Mouse (Mus musculus) ovary, postnatal 10 days (tissue): Measurements from ENCODE around the gene Nqo2.
A peak's percentile ranks its signal among the peaks of the same experiment; 100 is the strongest.
"Not testable (repeated sequence)": the region's sequence is repeated elsewhere in the genome, so short reads cannot be mapped to it uniquely, and the experiment has no call there.

Source experiments
- DNase-seq: peaks from one replicate; pipeline ENCODE4 v3.0.0; 2022; ENCODE audit warnings: low spot score

Nqo2 gene

DNA sequence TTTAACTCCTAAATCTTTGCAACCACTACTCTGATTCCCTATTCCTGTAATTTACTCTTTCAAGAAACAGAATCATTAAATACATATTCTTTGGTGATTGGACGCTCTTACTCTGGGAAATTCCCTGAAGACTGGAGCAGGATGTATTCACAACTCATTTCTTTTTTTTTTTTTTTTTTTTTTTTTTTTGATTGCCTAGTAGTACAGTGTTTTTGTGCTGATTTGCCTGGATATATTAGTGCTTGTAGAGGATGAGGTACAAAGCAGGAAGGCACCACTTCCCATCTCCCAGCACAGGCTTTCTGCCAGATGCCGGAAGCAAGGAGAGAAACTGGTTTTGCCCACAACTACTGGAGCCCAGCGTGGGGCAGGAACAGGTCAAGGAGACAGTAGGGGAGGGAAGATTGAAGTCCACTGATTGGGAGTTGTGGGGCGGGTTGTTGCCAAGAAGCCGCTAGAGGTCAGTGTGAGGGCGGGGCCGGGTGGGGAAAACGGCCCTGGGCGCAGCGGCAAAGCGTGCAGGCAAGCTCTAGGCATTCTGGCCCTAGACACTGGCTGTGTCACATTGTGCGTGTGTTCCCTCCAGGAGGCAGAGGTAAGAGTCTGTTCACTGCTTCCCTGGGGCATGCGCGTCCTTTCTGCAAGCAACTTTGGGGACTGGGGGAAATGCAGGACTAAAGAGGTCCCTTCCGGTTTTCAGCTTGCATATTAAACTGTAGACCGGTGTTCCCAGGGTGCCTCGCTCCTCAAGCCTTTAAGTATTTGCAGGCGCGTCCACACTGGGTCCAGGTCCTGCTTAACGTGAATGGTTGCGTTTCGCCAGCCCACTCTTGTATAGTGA lies at the start of gene Nqo2:
Nqo2 (plus strand) TSS at position 482 of the 841 bp plus-strand sequence.
- DNase-seq: peak; percentile 67

- DNase-seq: no peak
These were observed 43.4 kb upstream of the Nqo2 start for GRCm38 (mm10) chr13:33921041-33921440.

- no peak for DNase-seq
These were observed 42.8 kb upstream of the Nqo2 start for GRCm38 (mm10) chr13:33921699-33922098.

GRCm38 (mm10) chr13:33930281-33930680 lies 34.2 kb upstream of the Nqo2 start:
- DNase-seq: no peak

DNA sequence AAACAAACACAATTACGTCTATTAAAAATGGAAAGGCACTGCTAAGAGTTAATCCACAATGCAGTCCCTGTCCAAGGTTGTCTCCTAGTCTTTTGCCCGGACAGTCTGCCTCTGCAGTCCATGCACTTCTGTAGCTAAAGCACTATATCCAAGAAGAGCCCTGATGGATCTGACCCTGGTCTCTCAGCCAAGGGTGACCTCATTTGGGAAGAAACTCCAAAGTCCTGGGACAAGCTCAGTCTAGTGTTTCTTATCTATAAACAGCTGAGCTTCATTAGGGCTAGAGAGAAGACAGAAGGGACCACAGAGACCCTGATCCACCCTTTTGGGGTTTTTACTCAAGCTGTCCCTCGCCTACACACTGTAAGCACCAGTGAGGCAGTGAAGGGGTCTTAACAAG lies 33.6 kb upstream of the Nqo2 start:
- no peak for DNase-seq

GRCm38 (mm10) chr13:33934743-33935142 lies 29.7 kb upstream of the Nqo2 start:
- DNase-seq: no peak

- peak; percentile 38 for DNase-seq
These were observed 28.9 kb upstream of the Nqo2 start for GRCm38 (mm10) chr13:33935465-33936181.

GRCm38 (mm10) chr13:33937151-33937550 lies 27.3 kb upstream of the Nqo2 start:
- DNase-seq: no peak

DNA sequence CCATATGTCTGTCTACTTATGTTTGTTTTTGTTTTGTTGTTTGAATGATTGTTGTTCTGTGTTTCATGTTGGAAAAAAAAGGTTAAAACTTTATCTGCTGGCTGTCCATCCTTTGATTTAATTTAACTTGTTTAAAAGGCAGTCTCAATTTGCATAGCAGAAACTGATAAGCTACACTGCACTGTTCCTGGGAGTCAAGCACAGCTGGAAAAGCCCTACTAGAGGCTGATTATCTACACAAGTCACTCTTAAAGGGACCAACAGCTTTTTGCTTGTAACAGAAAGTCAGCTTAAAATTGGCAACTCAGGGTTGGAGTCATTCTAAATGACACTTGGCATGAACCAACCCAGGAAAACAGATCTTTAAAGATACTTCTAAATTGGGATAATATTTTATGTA lies 26.9 kb upstream of the Nqo2 start:
- not testable (repeated sequence) for DNase-seq

DNA sequence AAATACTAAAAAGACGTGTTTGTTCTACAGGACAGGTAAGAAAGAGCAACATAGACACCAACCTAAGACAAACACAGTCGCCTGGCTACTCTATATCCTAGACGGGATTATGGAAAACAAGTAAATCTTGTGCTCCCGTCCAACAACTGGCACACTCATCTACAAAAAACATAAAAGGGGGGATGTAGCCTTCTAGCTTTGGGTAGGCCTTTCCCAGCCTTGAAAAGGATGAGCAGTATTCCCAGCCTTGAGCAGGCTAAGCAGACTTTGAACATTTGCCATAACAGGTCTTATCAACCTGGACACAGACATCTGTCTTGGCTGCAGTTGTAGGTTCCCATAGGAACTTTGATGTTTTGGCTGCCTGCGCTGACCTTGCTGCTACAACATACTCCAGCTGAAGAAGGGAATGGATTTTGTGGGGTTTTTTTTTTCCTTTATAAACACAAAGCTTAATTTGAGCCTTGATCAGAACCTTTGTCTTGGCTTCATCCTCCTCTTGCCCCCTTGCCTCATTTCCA lies 23.1 kb upstream of the Nqo2 start:
- DNase-seq: no peak

GRCm38 (mm10) chr13:33942212-33942779 lies 22.2 kb upstream of the Nqo2 start:
- DNase-seq: no peak

GRCm38 (mm10) chr13:33951308-33952074 lies 13.0 kb upstream of the Nqo2 start:
- no peak for DNase-seq

GRCm38 (mm10) chr13:33952075-33952449 lies 12.4 kb upstream of the Nqo2 start:
- no peak for DNase-seq

DNA sequence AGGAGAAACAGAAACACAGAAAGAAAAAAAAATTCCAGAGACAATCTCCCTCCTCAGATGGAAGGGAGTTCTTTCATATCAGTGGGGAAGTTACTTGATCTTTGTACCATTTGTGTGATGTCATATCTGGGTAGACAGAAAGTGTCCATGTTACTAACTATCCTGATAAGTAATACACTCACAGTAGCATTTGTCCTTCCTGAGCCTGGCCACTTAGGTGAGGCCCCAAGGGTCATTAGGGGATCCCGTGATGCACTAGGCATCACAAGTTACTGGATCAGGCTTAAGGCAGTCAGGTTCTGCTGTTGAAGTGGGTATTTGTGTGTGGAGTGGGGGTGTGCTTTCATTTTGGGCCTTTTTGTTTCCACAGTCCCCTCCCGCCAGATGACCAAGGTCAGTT lies 11.5 kb upstream of the Nqo2 start:
- no peak for DNase-seq

- no peak for DNase-seq
These were observed 7.7 kb upstream of the Nqo2 start for GRCm38 (mm10) chr13:33956571-33957421.

- no peak for DNase-seq
These were observed 4.7 kb upstream of the Nqo2 start for GRCm38 (mm10) chr13:33959771-33960170.

GRCm38 (mm10) chr13:33965056-33966024 lies 853 bp downstream of the Nqo2 start:
- no peak for DNase-seq

DNA sequence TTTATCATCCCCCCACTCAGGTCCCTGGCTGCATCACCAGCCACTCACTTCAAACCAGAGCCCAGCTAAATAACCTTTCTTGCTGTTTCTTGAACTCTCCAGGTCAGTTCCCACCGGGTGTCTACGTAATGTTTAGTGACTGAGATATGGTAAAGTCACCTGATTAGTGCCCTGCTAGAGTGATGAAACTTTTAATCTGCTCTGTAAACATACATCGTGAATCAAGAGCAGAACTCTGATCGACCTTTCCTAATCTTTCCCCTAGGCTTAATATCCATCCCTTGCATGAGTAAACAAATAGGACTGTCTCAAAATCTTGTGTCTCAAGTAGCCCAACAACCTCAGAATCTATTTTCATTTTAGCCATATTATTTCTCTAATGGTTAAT lies 1.5 kb downstream of the Nqo2 start:
- DNase-seq: no peak

DNA sequence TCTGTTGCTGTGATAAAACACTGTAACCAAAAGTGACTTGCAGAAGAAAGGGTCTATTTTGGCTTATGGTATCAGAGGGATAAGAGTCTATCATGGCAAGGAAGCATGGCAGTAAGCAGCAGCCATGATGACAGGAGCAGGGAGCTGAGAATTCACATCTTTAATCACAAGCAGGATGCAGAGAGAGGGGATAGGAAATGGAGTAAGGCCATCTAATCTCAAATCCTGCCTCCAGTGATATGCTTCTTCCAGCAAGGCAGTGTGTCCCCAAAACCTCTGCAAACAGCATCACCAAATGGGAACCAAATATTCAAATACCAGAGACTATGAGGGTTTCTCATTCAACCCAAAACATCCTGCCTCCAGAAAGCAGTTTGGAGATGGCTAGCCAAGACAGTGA lies 2.1 kb downstream of the Nqo2 start:
- no peak for DNase-seq

DNA sequence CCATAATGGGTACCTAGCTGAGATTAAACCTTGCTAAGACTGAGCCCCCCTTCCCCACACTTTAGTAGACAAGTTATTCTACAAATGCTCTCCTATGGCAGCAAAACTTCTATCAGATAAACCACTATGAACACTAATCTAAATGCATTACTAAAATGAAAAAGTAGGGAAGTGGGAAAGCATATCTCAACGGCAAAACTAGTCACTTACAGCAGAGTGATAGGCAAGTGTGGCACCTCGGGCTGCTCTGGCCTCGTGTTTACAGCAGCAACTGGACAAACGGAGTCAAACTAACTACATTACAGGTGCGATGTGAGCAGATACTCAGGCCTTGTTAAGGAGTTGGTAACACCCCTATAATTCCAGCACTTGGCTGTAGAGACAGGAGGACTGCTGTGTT lies 25.1 kb downstream of the Nqo2 start:
- no peak for DNase-seq
